Mouse (Mus musculus) hindlimb bud, embryonic 11.5 days (tissue): ENCODE measurements at regions not wholly inside any gene's neighbourhood (a gene's known extent, or its start where the extent isn't known, plus 50 kb on each side); places are given as distances from the start of the nearest gene placed in this dataset.

Experiments
- DNase-seq: peaks from one replicate; pipeline ENCODE4 v3.0.0-alpha.2; 2012; ENCODE audit warnings: low read depth, low spot score; ENCODE audit errors: extremely low spot score

GRCm38 (mm10) chr15:86566111-86566510 lies 351.9 kb downstream of the Tbc1d22a start:
- DNase-seq = no peak

GRCm38 (mm10) chr15:86574311-86574710 lies 360.1 kb downstream of the Tbc1d22a start:
- DNase-seq = no peak

DNA sequence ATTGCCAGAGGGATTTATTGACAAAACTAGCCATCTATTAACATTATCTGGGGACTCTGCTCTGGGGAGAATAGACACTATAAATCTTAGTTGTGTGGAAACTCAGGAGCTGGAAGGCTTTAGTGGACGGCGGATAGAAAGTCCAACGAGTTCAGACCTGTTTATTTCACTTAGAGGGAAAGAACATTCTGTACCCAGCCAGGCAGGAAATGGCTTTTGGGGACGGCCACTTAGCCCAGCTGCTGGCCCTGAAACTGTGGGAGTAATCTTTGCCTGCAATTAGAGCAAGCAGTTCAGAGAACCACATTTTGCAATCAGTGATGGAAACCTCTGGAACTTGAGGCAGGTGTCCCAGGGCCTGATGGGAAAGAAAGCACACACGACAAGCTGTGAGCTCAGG lies 362.4 kb downstream of the Tbc1d22a start:
- DNase-seq = no peak

DNA sequence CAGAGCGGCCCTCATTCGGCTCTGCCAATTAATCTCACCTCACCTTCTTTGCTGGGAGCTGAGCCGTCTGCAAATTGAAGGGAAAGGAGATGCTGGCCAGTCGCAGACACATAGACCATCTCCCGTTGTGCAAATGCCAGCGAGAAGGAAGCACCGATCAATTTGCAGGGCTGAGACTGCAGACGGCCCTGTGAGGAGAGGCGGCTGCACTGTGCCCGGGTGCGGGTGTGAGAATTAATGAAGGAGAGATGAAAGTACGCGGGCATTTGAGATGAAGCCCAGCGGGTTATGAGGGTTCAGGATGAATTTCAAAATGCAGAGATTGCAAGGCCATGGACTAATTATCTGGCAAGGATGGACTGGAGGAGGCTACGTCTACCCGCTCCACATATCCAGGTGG lies 364.4 kb downstream of the Tbc1d22a start:
- DNase-seq = no peak

DNA sequence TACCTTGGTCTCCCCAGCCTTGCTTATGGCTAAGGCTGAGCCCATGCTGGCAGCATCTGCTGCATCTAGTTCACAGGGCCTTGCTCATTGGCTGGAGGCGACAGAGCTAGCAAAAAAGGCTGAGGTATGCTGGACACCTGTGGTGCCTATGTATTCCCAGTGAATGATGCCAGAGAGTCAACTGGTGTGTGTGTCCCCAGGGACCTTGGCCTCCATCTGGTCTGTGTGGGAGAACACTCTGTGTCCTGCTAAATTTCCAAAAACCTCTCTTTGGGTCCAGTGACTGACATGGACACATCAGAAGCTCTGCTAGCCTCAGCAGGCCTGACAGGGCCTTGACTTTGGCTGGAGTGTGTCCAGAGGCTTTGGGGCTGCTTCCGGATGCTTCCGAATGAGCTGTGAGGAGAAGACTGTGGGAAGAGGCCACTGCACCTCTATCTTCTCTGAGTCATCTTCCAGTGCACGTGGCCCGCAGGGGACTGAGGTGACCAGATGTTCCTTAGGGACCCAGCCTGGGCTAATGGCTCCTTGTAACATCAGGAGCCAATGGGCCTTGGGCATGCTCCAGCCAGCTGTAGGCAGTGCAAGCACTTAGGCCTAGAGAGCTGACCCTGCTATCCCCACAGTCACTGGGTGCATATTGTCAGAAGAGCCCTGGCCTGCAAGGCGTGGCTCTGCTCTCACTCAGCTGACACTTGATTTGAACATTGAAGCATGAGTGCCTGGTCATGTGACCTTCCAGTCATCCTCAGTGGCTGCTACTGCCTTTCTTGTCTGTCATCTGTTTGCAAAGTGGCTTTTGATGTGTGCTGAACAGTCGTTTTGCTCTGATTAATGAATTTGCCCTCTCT lies 368.2 kb downstream of the Tbc1d22a start:
- no peak for DNase-seq

DNA sequence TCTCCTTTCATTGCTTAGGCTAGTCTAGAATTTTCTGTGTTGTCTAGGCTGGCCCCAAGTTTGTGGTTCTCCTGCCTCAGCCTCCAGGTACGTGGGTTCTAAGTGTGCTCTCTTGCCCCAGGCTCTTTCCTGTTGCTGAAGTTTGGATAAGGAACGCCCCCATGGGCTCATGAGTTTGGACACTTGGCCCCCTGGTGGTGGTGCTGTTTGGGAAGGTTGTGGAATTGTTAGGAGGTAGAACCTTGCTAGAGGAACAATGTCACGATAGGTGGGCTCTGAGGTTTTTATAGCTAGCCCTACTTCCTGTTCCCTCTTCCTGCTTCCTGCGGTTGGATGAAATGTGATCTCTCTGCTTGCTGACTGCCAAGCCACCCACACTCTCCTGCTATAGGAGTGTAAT lies 371.5 kb downstream of the Tbc1d22a start:
- no peak for DNase-seq

DNA sequence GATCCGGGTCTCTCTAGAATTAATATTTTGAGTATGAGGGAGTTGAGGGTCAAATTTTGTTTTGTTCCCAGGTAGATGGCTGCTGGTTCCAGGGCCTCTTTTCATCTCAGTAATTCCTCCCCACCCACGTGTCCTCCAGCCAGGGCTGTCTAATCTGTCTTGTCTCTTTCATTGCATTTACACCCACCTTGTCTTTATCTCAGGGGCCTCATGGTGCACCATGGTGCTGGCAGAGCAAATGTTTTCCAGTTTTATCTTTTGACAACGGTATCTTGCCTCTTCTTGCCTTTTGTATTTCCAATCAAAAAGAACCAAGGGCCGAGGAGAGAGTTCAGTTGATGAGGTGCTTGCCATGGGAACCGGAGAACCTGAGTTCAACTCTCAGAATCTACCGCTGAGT lies 372.9 kb downstream of the Tbc1d22a start:
- no peak for DNase-seq

DNA sequence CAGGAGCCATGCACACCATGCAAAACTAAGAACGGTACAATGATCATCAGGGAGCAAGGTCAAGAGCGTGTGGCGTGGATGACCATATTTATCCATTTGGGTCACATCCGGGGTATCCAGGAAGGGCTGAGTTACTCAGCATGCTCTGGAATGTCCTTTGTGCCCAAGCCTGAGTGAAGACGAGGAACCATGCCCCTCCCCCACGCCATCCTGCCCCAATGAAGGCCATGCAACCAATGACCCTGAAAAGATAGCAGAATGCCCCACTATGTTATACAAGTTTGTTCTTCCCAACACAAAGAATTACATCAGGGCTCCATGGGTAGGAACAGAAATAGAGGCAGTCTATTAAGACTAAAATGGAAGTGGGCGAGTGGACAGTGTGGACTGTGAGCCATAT lies 375.8 kb downstream of the Tbc1d22a start:
- DNase-seq = no peak

GRCm38 (mm10) chr15:86590896-86591295 lies 376.6 kb downstream of the Tbc1d22a start:
- no peak for DNase-seq

DNA sequence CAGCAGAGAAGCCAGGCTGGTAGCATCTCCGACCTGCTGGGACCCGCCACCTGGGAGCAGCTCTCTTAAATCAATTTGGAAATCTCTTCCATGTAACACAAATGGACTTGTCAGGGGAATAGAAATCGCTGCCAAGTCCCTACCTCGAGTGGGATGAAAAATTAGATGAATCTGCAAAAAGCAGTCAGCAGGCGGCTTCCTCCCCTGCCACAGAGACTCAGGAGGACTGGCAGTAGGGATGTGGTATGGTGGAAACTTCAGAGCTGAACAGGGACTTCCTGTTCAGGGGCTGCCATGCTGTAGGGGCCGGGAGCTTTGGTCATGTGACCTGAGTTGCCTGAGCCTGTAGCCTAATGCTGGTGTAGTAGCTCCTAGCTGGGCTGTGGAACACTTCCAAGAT lies 379.1 kb downstream of the Tbc1d22a start:
- DNase-seq = no peak

DNA sequence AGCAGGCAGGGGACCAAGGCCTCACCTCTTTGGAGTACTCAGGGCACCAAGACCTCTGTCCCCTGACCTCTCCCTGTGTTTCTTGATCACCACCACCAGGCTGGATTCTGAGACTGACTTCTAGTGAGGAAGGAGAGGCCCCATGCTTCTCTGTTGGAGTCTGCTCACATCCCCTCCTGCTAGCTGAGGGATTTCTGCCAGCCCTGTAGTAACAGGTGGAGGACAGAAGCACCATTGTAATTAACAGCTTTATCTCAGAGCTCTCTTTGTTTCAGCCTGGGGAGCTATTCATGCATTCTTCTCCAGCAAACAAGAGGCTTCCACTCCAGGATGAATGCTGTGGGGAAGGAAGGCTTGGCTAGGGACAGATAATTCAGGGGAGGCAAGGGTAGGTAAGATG lies 392.2 kb downstream of the Tbc1d22a start:
- no peak for DNase-seq

DNA sequence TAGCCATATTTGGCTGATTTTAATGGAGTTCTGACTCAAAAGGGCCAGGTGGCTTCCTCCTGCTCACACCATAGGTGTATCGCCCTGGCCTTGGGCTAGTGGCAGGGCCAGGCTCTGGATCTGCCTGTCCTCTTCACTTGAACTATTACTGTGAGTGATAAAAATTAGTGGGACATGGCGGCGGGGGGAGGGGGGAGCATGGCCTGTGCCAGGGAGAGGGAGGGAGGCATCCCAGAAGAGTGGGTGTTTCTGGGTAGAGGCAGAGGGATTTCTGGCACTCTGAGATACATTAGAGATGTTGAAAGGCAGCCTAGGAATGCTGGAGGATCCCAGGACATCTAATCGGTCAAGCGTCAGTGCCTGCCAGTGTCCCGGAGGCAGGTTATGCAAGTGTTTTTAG lies 395.4 kb downstream of the Tbc1d22a start:
- DNase-seq = no peak

- no peak for DNase-seq
Measured at GRCm38 (mm10) chr15:86631376-86631775, 417.1 kb downstream of the Tbc1d22a start.

DNA sequence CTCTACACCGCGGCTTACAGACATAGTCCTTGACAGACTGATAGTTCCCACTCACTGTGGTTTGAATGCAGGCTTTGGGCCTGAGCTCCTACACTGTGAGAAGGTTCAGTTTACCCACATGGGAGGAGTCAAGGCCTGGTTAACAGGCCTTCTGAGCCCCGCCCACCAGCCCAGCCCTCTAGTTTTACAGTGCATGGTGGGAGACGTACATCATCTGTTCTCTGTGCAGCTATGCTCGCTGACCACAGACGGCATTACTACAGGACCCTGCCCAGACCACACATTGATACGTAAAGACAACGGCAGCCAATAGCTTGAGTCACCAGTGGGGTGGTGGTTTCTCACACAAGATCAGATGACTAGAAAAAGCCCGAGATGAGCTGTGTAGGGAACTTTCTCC lies 431.0 kb downstream of the Tbc1d22a start:
- DNase-seq = no peak

DNA sequence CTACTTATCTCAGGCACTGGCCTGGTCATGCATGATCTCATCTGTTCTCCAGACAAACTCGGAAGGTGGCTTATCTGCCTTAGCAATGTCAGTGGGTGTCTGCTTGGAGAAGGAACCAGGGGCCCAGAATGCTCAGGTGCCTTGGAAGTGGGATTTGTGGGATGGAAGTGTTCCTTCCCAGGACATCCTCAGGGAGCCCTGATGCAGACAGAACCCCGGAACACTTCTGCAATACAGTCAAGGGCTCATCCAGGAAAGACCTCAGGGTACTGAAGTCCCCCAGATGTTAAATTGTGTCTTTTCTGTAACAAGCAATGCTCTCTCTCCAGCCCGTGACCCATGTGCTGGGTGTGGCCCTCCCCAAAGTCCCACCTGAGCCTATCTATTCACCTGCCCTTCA lies 433.9 kb downstream of the Tbc1d22a start:
- no peak for DNase-seq

DNA sequence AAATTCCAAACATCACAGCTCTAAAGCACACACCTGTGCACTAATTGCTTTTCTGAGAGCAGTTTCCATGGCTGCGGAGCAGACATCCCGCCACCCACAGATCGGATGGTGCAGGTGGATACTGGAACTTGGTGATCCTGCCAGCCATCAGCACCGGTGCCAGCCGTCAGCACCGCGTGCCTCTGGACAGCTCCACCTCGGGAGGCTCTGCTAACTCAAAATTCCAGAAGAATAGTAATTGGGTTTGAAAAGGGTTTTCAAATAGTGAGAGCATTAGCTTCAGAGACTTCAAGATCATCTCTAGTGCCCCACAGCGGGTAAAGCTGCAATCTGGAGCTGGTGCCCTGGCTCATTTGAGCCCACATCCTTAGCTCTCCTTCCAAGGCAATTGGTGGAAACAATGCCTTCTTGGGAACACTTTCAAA lies 458.8 kb downstream of the Tbc1d22a start:
- DNase-seq = no peak

GRCm38 (mm10) chr15:86677016-86677415 lies 462.8 kb downstream of the Tbc1d22a start:
- no peak for DNase-seq

DNA sequence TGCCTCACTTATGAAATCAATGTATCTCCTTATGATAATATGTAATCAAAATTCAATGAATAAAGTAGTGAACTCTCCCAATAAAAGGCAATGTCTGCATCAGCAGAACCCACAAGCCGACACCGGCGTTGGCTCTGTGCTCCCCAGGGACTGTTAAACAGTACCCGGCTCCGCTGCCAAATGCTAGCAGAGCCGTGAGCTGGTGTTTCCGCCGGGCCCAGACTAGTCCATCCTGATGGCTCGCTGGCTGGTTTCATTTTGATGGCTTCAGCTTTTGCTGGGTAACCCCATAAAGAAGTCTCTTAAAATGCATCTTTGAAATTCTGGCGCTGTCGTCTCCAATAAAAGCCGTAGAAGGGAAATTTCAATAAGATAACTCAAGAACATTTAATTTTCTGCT lies 468.8 kb downstream of the Tbc1d22a start:
- no peak for DNase-seq

DNA sequence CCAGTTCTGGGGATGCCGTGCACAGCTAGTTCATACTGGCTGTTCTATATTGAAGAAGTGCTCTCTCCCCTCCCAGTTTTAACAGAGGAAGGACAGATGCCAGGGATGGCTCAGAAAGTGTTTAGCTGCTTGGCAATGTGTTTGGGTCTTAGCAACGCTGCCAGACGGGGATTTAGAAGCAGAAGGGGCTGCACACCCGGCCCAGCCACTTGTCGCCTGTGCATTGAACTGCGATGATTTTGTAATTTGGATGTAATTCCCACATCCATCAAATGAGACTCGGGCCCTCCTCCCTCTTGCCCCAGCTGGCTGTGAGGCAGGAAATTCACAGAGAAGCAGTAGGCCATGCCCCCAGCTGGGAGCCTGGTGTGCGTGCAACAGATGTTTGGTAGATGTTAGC lies 475.4 kb downstream of the Tbc1d22a start:
- DNase-seq = no peak

- DNase-seq = no peak
Measured at GRCm38 (mm10) chr15:86696806-86697205, 482.5 kb downstream of the Tbc1d22a start.

- no peak for DNase-seq
Measured at GRCm38 (mm10) chr15:86710429-86710828, 496.2 kb downstream of the Tbc1d22a start.

DNA sequence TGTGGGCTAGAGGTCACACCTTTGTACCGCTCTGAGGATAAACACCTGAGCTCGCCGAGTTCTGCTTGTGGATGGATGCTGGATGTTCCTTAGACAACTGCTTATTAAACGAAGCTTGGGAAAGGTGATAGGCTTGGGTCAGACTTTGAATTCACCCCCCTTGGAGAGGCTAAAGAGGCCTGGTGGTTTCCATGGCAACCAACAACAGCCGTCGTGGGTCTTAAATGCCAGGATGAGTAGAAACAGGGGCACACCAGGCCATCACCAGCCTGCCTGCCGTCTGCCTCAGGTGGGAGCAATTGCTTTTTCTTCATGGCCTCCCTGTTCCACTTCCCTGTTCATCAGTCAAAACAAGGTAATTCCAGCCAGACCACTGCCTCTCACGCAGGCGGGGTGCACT lies 504.1 kb downstream of the Tbc1d22a start:
- DNase-seq = no peak

DNA sequence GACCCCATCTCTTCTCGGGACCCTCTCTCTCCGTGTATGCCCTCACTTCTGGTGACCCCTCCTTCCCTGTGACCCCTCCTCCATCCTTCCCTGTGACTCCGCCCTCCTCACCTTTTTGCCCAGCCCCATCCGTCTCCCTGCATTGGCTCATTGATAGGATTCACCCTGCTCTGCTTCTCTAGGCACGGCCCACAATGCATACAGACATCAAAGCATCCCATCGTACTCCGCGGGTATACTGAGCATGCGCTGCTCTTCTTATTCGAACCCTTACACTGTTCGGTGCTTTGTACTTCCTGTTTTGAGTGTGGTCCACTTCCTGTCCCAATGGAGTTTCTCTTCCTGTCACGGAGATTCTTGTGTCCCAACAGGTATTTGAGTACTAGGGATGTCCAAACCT lies 504.8 kb downstream of the Tbc1d22a start:
- DNase-seq = no peak
